Mouse (Mus musculus) effector memory CD4-positive, alpha-beta T cell, adult 7 months (primary cell): ENCODE measurements around the gene Safb2. TPM values are rescaled to one million over a fixed set of nuclear protein-coding genes. Genes with fewer than 3 reads are reported as not detected.

Source experiments
- polyA plus RNA-seq: library from polyadenylated mRNA; unstranded; fragments of 100-300 nt; shearing (Covaris generic); gene quantifications from one replicate; pipeline ENCODE4 v1.2.1, GENCODE M21; 2017

Safb2 gene
- polyA plus RNA-seq: 195 TPM

DNA sequence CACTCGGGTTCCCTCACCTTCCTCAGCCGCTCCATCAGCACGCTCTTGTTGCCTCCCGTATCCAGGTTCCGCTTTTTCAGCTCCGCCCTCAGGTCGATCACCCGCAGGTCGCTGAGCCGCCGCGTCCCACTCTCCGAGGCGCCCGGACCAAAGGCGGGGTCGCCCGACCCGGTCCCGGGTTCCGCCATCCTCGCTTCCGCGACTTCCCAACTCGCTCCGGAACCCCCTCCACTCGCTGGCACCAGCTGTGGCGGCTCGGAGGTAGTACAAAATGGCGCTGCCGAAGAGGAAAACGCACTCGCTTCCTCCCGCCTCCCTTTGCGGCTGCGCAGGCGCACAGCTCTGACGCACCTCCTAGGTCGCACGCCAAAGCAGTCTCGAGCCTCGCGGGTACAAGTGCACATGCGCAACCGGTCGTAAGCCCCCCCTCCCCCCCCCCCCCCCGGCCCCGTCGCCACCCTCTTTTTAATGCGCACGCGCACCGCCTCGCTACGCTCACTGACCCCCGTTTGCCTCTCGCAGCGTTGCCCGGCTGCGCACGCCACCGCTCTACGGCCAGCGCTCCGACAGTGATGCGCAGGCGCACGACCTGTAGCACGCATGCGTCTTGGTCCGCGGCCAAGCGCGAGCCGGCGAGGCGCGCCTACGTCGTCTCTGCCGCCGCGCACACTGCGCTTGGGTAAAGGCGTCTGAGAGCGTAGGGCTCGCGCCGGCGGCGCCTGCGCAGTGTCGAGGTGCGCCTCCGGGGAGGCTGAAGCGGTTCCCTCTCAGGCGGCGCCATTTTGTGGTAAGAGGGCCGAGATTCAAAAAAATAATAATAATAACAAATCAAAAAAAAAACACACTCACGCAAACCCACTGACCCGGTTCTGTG is at the start of gene Safb2, which contains the start of gene Safb:
Safb2 (minus strand) TSS at position 329 of the 874 bp plus-strand sequence.
Safb (plus strand) TSS at position 569 of the 874 bp plus-strand sequence.

DNA sequence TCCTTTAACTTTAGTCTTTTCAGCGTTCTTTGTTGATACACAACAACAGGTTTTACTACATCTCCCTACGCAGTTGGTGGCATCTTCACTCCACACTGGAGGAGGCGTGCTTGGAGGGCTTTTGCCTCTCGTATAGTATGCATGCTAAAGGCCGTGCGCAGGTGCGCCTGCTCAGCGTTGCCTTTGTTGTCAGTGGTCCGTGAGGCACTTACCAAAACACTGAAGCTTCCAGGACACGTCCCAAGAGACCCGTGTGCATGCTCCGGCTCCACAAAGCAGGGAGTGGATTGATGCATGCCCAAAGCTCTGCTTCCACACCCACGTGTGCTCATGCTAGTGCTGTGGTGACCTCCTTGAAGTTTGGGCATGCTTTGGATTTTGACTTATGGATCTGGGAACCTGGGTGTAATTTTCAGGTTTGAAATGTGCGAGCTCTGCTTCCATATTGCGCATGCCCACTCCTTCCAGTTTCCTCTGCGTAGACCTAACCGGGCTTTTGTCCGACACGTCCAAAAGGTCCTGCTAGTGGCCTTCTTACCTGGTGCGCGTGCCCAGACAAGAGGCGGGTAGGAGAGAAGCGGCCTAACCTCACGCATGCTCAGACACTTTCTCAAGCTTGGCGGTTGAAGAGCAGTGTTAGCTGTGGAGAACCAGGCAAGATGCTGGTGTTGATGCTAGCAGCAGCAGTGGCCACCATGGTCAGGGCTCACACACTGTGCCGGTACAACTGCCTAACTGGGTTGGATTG is 43.3 kb upstream of the Safb2 start, which contains the start of gene Catsperd:
Catsperd (plus strand) TSS at position 614 of the 748 bp plus-strand sequence.

DNA sequence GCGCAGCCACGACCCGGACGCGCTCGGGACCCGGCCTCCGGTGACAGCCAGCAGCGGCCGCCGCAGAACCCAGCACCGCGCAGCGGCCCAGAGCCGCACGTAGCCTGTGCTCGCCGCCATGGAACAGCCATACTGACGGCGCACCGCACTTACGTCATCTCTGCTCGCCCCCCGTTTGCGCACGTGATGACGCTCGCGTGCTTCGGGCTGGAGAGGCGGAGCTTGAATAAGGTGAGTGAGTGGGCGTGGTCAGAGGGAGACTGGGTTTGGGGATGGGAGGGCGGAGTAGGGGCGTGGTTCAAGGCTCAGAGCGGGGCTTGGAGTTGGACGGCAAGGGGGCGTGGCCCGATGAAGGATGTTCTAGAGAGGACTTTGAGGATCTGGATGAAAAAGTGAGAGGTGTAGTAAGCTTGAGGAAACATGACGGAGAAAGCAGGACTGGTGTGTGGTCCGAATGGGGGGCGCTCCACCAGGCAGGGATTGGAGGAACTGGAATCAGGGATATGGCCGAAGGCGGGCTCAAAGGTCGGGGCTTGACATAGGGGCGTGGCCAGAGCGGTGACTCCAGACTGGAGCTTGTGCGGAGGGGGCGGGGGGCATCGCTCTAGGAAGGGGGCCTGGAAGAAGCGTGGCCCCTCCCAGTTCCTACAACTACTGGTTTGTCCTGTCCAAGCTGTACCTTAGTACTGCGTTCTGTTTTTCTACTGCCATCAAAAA is 42.5 kb upstream of the Safb2 start, which contains the start of gene Lonp1:
Lonp1 (minus strand) TSS at position 134 of the 717 bp plus-strand sequence.

DNA sequence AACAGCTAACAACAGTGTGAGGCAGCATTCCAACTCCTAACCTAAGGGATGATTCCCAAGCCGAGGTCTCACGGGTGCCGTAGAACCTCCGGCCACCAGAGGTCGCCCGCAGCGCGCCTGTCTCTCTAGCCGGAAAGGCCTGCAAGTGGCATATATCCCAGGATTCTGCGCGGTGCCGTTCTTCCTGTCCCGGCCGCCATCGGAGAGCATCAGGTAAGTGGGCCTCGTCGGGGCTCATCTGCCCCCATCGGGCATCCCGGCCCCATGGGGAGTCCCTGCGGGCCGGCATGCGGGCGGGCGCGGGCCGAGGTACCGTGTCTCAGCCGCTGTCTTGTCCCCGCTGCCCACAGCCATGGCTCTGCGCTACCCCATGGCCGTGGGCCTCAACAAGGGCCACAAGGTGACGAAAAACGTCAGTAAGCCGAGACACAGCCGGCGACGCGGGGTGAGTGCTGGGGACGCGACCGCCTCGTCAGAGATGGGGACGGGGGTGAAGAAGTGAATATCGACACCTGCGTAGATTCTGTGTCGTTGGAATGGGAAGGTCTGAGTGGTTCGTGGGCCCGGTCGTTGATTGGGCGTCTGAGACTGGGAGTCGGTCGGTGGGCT is 29.0 kb upstream of the Safb2 start, which contains the start of gene Rpl36:
Rpl36 (plus strand) TSS at position 181 of the 609 bp plus-strand sequence.

DNA sequence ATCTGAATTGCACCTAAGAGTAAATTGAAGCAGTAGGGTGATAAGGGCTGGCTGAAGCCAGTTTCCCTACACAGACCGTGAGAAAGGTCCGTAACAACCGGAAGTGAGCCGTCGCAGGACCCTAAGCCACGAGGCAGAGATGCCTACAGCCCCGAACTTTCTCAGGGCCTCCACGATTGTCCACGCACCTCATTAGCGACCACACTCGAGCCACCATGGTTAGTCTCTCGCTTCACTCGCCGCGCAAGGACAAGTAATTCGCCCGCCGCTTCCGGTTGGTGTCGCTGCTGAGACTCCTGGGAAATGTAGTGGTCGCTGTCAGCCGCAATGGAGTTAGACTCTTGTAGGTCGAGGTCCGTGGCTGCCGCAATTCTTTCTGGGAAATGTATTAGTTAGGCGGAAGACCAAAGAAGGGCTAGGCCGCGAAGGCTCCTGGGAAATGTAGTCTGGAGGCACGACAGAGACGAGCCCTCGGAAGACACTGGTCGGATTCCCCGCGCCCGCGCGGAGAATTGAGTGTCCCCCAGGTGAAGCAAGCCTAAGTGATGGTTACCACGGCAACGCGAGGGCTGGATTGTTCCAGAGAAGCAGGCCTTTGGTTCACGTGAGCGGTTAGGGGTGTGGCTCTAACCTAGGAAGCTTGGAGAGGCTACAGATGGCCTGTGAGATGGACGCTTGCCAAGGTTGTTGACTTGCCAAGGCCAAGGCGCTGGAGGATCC is 25.2 kb upstream of the Safb2 start, which contains the start of gene 2410015M20Rik:
2410015M20Rik (minus strand) TSS at position 320 of the 720 bp plus-strand sequence.

DNA sequence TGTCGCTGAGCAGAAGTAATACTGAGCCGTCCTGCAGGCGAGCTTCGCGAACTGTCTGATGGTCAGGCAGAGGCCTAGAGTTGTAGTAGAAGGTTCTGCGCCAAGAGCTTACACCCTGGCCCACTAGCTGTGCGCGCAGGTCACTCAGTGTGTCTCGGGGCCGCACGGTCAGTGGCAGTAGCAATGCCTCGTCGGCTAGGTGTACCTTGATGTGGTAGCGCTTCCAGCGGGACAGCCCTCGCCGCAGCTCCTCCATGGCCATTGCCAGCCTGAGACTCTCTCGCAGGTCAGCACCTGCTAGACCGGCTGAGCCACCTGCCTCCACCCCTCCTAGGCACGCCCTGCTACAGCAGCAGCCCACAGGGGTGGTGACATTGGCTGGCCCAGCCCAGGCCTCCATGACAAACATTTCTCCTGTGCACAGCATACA is 30.2 kb downstream of the Safb2 start, which contains the start of gene Gm20219:
Gm20219 (minus strand) TSS at position 266 of the 430 bp plus-strand sequence.

DNA sequence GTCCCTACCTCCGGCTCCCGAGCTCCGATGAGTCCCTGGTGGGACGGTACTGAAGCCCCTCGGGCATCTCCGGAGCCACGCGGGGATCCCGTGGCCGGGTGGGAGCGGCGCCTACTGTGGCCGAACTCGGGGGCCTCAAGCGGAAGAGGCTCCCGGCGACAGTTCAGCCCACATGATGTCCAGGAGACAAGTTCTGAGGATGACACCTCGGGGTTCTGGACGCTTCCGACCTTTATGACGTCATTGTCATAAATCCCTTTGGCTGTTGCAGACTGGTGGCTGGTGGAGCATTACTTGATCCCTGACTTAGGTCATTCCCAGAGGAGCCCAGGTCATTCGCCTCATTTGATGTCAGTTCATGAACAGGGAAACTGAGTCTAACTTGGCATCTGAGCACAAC is 72.1 kb downstream of the Safb2 start, which contains the start of gene Znrf4:
Znrf4 (minus strand) TSS at position 122 of the 400 bp plus-strand sequence.

Other genes starting within 250 kb of the Safb2 start
- 2.5 TPM for gene Ptprs, start 108.1 kb downstream of the Safb2 start, polyA plus RNA-seq
- gene Znrf4, start 72.2 kb downstream of the Safb2 start, polyA plus RNA-seq: not detected
- not detected for gene Gm20219, start 30.2 kb downstream of the Safb2 start, polyA plus RNA-seq
- gene Safb, start 240 bp upstream of the Safb2 start, polyA plus RNA-seq: 186 TPM
- 134 TPM for gene 2410015M20Rik, start 25.2 kb upstream of the Safb2 start, polyA plus RNA-seq
- gene Rpl36, start 28.8 kb upstream of the Safb2 start, polyA plus RNA-seq: 1,929 TPM
- 49.1 TPM for gene Lonp1, start 42.3 kb upstream of the Safb2 start, polyA plus RNA-seq
- 0.44 TPM for gene Catsperd, start 43.6 kb upstream of the Safb2 start, polyA plus RNA-seq
- 71.1 TPM for gene Ranbp3, start 88.7 kb upstream of the Safb2 start, polyA plus RNA-seq
- 151 TPM for gene Ndufa11, start 133.2 kb upstream of the Safb2 start, polyA plus RNA-seq
- 12.2 TPM for gene Vmac, start 133.4 kb upstream of the Safb2 start, polyA plus RNA-seq
- gene Nrtn, start 172.9 kb upstream of the Safb2 start, polyA plus RNA-seq: not detected
- gene Dus3l, start 180.2 kb upstream of the Safb2 start, polyA plus RNA-seq: 51.8 TPM
- 0.28 TPM for gene Prr22, start 185.7 kb upstream of the Safb2 start, polyA plus RNA-seq
- 1.6 TPM for gene Rfx2, start 246.4 kb upstream of the Safb2 start, polyA plus RNA-seq